Mouse (Mus musculus) heart, adult 8-10 months (tissue): Measurements from ENCODE around the gene Ccnb1ip1. TPM values are rescaled to one million over a fixed set of nuclear protein-coding genes. Genes with fewer than 3 reads are reported as not detected.
"Not testable (repeated sequence)": the region's sequence is repeated elsewhere in the genome, so short reads cannot be mapped to it uniquely, and the experiment has no call there.

ENCODE experiments used
- DNase-seq: peaks from one replicate; pipeline ENCODE4 v3.0.0; 2022; ENCODE audit warnings: low spot score
- total RNA-seq, 4 experiments: library from RNA; stranded (reverse); gene quantifications; 2 replicates each; pipeline ENCODE4 v1.2.4; 2022

Ccnb1ip1 gene
- under 1 TPM in 1 of 4 experiments, not detected in 3; 0.47 TPM for total RNA-seq

GRCm38 (mm10) chr14:50807487-50808072 lies at the start of gene Ccnb1ip1, which contains the start of gene Parp2:
TSS of gene Ccnb1ip1 (minus strand) at chr14:50807732.
TSS of gene Parp2 (plus strand) at chr14:50807841.
- peak; percentile 100 for DNase-seq

- no peak for DNase-seq
These were observed 48.3 kb upstream of the Ccnb1ip1 start for GRCm38 (mm10) chr14:50855788-50856187.

GRCm38 (mm10) chr14:50837236-50837635 lies 29.7 kb upstream of the Ccnb1ip1 start:
- no peak for DNase-seq

- no peak for DNase-seq
These were observed 26.9 kb upstream of the Ccnb1ip1 start for GRCm38 (mm10) chr14:50834435-50834834.

GRCm38 (mm10) chr14:50833964-50834363 lies 26.4 kb upstream of the Ccnb1ip1 start:
- peak; percentile 40 for DNase-seq

- DNase-seq: peak; percentile 38
These were observed 22.3 kb upstream of the Ccnb1ip1 start for GRCm38 (mm10) chr14:50829878-50830277.

- no peak for DNase-seq
These were observed 19.0 kb upstream of the Ccnb1ip1 start for GRCm38 (mm10) chr14:50826579-50826978.

GRCm38 (mm10) chr14:50824219-50824618 lies 16.7 kb upstream of the Ccnb1ip1 start:
- no peak for DNase-seq

GRCm38 (mm10) chr14:50823240-50823639 lies 15.7 kb upstream of the Ccnb1ip1 start:
- no peak for DNase-seq

GRCm38 (mm10) chr14:50813060-50813459 lies 5.5 kb upstream of the Ccnb1ip1 start:
- no peak for DNase-seq

GRCm38 (mm10) chr14:50806469-50806868 lies 1.1 kb downstream of the Ccnb1ip1 start:
- not testable (repeated sequence) for DNase-seq

- no peak for DNase-seq
These were observed 2.8 kb downstream of the Ccnb1ip1 start for GRCm38 (mm10) chr14:50804683-50805082.

GRCm38 (mm10) chr14:50802843-50803562 lies 4.5 kb downstream of the Ccnb1ip1 start:
- no peak for DNase-seq

- no peak for DNase-seq
These were observed 5.1 kb downstream of the Ccnb1ip1 start for GRCm38 (mm10) chr14:50802441-50802840.

- peak; percentile 53 for DNase-seq
These were observed 7.9 kb downstream of the Ccnb1ip1 start for GRCm38 (mm10) chr14:50799502-50800259.

- no peak for DNase-seq
These were observed 9.0 kb downstream of the Ccnb1ip1 start for GRCm38 (mm10) chr14:50798512-50798911.

GRCm38 (mm10) chr14:50796464-50796863 lies 11.1 kb downstream of the Ccnb1ip1 start:
- no peak for DNase-seq

GRCm38 (mm10) chr14:50795965-50796364 lies 11.6 kb downstream of the Ccnb1ip1 start:
- DNase-seq: no peak

GRCm38 (mm10) chr14:50795261-50795935 lies 12.1 kb downstream of the Ccnb1ip1 start:
- no peak for DNase-seq

GRCm38 (mm10) chr14:50788157-50788556 lies 19.4 kb downstream of the Ccnb1ip1 start:
- no peak for DNase-seq

- peak; percentile 92 for DNase-seq
These were observed 22.3 kb downstream of the Ccnb1ip1 start, which contains the start of gene Ttc5 for GRCm38 (mm10) chr14:50785251-50785637. TSS of gene Ttc5 (minus strand) at chr14:50785519.
